ENCODE assay signal across 8 mouse cellular contexts in the genomic region with DNA sequence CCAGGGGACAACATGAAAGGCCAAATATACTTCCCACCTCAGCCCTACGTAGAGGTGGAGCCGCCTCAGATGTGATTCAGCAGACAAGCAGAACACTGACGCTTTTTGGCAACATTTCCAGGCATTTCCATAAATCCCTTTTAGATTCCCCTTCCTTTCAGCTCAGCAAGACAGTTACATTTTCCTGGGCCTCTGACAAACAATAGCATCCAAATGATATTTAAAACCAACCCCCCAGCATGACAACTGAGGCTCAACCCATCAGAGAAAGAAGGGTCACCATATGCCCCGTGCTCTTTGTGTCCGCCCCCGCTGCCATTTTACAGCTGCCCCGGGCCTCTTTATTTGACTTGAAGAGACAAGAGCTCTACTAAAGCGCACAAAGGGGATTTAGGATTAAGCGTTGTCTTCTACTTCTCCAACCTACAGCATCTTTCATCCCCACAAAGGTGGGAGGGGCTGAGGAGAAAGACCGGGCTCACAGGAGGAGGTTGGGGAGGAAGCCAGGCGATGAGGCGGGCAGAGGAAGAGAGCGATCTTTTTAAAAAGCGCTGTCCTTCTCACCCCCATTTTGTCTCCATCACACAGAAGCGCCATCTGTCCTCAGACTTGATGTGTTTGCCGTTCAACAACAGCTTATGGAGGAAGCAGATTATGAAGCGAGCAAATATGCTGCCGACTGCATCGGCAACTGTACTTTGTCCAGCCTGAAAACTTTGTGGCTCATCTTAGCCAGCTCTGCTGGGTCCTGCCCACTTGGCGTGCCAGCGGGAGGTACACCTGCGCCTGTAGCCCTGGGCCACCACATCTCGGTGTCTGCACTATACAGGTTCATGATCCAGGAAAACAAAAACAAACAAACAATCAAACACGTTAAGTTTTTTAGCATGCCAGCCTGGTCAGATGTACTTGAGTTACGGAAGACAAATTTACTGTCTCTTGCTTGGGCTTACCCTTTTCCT. TPM values are rescaled to one million over a fixed set of nuclear protein-coding genes. Genes with fewer than 3 reads are reported as not detected.
DNase-seq lines count a peak whose midpoint lies in the region; ATAC-seq lines count a peak whose summit lies in the region.

No protein-coding gene starts in this region.

- no peaks in the 10 kb centered on the region for H3K9me3 ChIP-seq in lung, embryonic 15.5 days
- no peaks in the 10 kb centered on the region for H3K9me3 ChIP-seq in embryonic facial prominence, embryonic 13.5 days
- H3K9me3 ChIP-seq in neural tube, embryonic 11.5 days (ENCODE audit: control insufficient read depth, low read length) = no peaks in the 10 kb centered on the region

- no peak for ATAC-seq in lung, embryonic 15.5 days (ENCODE audit: borderline replicate concordance, extremely low read depth, low FRiP score, low TSS enrichment)
- ATAC-seq in embryonic facial prominence, embryonic 13.5 days (ENCODE audit: insufficient number of reproducible peaks, insufficient read depth, low FRiP score, low TSS enrichment, low read depth) = no peak
- peak; percentile 45 for ATAC-seq in neural tube, embryonic 11.5 days (ENCODE audit: insufficient read depth, low FRiP score, low TSS enrichment)

- peak overlapping the region; percentile 27 for H3K4me2 ChIP-seq in lung, embryonic 15.5 days
- H3K4me2 ChIP-seq in embryonic facial prominence, embryonic 13.5 days = peak overlapping the region; percentile 49
- H3K4me2 ChIP-seq in neural tube, embryonic 11.5 days (ENCODE audit: low read depth) = peak overlapping the region; percentile 46

- H3K4me3 ChIP-seq in lung, embryonic 15.5 days = no peak overlapping the region
- H3K4me3 ChIP-seq in embryonic facial prominence, embryonic 13.5 days = peak overlapping the region; percentile 8
- no peak overlapping the region for H3K4me3 ChIP-seq in neural tube, embryonic 11.5 days (ENCODE audit: low read depth, low read length)

- DNase-seq in lung, postnatal 25 days (ENCODE audit: low spot score) = no peak
- peak; percentile 22 for DNase-seq in layer of hippocampus, adult 9-10 months (ENCODE audit: low spot score)
- peak; percentile 72 for DNase-seq in neural tube, embryonic 11.5 days (ENCODE audit: low spot score)
- no peak for DNase-seq in adrenal gland, adult (ENCODE audit: inconsistent age in 2 of 2, low spot score in 1 of 2)
- DNase-seq in spleen, adult 18-20 months = no peak
- no peak for DNase-seq in urinary bladder, postnatal 25 days (ENCODE audit: low spot score)

- 0 out of 2 replicates have a peak, but pooled peaks cover 5% of the 10 kb centered on the region for H3K4me1 ChIP-seq in lung, embryonic 15.5 days
- peaks cover 17% of the 10 kb centered on the region for H3K4me1 ChIP-seq in embryonic facial prominence, embryonic 13.5 days
- H3K4me1 ChIP-seq in neural tube, embryonic 11.5 days (ENCODE audit: control insufficient read depth, insufficient read depth, low read length) = no peaks in the 10 kb centered on the region

- no peak overlapping the region for H3K9ac ChIP-seq in lung, embryonic 15.5 days
- peak overlapping the region; percentile 49; the same call in 1 of the 2 replicates for H3K9ac ChIP-seq in embryonic facial prominence, embryonic 13.5 days
- H3K9ac ChIP-seq in neural tube, embryonic 11.5 days (ENCODE audit: low read length) = peak overlapping the region; percentile 5; the same call in 1 of the 2 replicates

- no peaks in the 10 kb centered on the region for H3K36me3 ChIP-seq in lung, embryonic 15.5 days
- no peaks in the 10 kb centered on the region for H3K36me3 ChIP-seq in embryonic facial prominence, embryonic 13.5 days
- H3K36me3 ChIP-seq in neural tube, embryonic 11.5 days (ENCODE audit: control insufficient read depth, insufficient read depth, low read length) = no peaks in the 10 kb centered on the region

- H3K27ac ChIP-seq in lung, embryonic 15.5 days = no peak overlapping the region
- H3K27ac ChIP-seq in embryonic facial prominence, embryonic 13.5 days = peak overlapping the region; percentile 28; the same call in 1 of the 2 replicates
- peak overlapping the region; percentile 54; the same call in 1 of the 2 replicates for H3K27ac ChIP-seq in neural tube, embryonic 11.5 days (ENCODE audit: low read depth, low read length)

- no peaks in the 10 kb centered on the region for H3K27me3 ChIP-seq in lung, embryonic 15.5 days
- no peaks in the 10 kb centered on the region for H3K27me3 ChIP-seq in embryonic facial prominence, embryonic 13.5 days
- H3K27me3 ChIP-seq in neural tube, embryonic 11.5 days (ENCODE audit: control insufficient read depth, insufficient read depth, low read length) = no peaks in the 10 kb centered on the region

- 46% methylated on average over 25 of the region's 25 CpGs for WGBS in lung, embryonic 15.5 days
- 31% methylated on average over 25 of the region's 25 CpGs for WGBS in embryonic facial prominence, embryonic 13.5 days
- WGBS in neural tube, embryonic 11.5 days = 28% methylated on average over 25 of the region's 25 CpGs

RNA-seq across cellular contexts. Expression of a gene that starts 53.7 kb away (rescaled TPM):
- 149 and 157 TPM in 2 replicates for polyA plus RNA-seq in lung, embryonic 15.5 days (2015; fragmentation: Nextera tagmentation; extraction: Ambion mirVana)
- 159 and 162 TPM in 2 replicates for polyA plus RNA-seq in embryonic facial prominence, embryonic 13.5 days (2015; fragmentation: Nextera tagmentation; extraction: Ambion mirVana)
- polyA plus RNA-seq in neural tube, embryonic 11.5 days (2014; fragmentation: Nextera tagmentation; extraction: Ambion mirVana) = 164 and 178 TPM in 2 replicates

Comparison
In these comparisons a context has a peak if more than half of its experiments do, and no peak if none do; other contexts are left out.
1. DNase-seq: peak in layer of hippocampus, adult 9-10 months (single experiment) and neural tube, embryonic 11.5 days (single experiment); none in lung, postnatal 25 days (single experiment), adrenal gland, adult (0 of 2), spleen, adult 18-20 months (0 of 2) and urinary bladder, postnatal 25 days (single experiment).
2. Peak in every context shown above with its lines, with median percentiles within 50 percentile points of each other: H3K4me2 ChIP-seq.